Mouse (Mus musculus): Measurements from ENCODE around the gene Lrba.

Gene Lrba

GRCm38 (mm10) chr3:86489992-86490391, 265.5 kb downstream of the Lrba start:
- DNase-seq (ENCODE audit: extremely low spot score, low read depth, low spot score): no peak

GRCm38 (mm10) chr3:86500586-86500985, 276.1 kb downstream of the Lrba start:
- DNase-seq (ENCODE audit: extremely low spot score, low read depth, low spot score): no peak

- no peak for DNase-seq (ENCODE audit: extremely low spot score, low read depth, low spot score)
Observed at GRCm38 (mm10) chr3:86518506-86519109, 294.1 kb downstream of the Lrba start.

DNA sequence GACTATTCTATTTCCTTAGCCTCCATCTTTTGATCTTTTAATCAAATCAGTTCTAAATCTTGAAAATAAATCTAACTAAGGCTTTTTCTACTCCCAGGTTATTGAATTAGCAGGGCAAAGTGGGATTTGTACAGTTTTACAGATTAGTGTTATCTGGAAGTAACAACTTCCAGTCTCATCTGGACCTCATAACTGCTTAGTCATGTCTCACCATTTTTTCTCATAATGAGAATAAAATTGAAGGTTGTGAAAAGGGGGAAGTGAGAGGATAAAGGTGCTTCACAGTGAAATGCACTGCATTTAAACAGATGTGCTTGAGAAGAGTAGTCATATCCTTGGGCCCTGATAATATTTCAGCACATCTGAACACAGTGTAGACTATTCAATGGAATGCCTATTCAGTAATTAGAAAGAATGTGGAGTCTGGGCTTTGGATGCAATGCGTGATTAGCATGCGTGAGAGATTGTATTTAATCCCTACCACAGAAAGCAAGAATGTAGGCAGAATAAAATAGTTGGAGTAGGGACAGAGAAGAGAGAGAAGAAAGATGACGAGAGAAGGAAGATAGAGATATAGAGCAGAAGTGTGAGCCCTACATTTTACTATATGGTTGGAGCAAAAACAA, 298.5 kb downstream of the Lrba start:
- DNase-seq (ENCODE audit: extremely low spot score, low read depth, low spot score): no peak

GRCm38 (mm10) chr3:86531531-86532269, 307.2 kb downstream of the Lrba start:
- DNase-seq (ENCODE audit: extremely low spot score, low read depth, low spot score): no peak

DNA sequence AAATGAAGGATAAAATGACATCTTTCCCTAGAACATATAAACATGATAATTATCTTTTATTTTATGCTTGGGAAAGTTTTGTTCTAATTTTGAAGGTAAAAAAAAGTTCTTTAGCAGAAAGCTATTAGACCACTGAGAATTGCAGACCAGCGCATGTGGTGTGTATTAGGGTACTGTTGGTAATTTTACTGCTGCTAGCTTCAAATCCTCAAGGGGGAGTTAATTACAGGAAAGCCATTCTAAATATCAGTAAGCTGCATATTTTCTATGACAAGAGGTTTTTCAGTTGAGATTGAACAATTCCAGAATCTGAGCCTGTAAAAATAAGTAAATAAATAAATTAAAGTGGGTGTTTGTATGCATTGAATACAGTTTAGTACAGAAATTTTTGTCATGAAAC, 312.3 kb downstream of the Lrba start:
- no peak for DNase-seq (ENCODE audit: extremely low spot score, low read depth, low spot score)

DNA sequence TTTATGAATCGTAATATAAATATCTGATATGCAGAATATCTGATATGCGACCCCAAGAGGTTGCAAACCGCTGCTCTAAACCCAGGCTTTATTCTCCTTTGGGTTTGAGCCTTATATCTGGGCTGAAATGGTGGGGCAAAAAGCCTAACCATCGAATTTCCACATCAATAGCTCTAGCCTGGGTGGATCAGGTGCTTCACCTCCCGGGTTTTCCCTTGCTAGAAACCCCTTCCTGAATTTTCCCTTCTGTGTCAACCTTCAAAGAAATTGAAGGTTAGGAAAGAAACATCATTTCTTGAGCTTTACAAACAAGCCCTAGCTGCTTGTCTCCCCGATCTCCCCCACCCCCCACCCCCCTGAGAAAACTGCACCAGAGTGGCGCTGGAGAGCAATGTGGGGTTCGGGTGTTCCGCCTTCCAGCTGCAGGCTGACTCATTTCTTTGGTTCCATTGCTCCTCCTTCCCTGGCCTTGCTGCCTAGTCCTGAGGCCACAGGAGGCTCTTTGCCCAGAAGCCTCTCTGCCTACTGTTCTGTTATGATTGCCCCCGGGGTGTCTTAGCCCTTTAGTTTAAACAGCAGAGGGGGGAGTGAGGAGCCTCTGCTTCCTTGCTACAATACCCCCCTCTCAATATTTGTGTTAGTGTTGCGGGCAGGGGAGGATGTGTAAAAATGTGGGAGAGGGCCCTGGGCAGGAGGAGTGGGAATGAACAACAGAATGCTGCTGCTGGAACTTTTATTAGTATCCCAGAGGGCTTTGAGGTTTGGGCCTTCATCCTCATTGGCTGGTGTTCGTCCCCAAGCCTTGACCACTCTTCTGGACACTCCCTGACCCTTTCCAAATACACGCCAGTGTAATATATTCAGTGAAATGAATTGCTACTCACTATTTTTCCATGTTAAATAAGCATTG, 314.4 kb downstream of the Lrba start:
- no peak for DNase-seq (ENCODE audit: extremely low spot score, low read depth, low spot score)

DNA sequence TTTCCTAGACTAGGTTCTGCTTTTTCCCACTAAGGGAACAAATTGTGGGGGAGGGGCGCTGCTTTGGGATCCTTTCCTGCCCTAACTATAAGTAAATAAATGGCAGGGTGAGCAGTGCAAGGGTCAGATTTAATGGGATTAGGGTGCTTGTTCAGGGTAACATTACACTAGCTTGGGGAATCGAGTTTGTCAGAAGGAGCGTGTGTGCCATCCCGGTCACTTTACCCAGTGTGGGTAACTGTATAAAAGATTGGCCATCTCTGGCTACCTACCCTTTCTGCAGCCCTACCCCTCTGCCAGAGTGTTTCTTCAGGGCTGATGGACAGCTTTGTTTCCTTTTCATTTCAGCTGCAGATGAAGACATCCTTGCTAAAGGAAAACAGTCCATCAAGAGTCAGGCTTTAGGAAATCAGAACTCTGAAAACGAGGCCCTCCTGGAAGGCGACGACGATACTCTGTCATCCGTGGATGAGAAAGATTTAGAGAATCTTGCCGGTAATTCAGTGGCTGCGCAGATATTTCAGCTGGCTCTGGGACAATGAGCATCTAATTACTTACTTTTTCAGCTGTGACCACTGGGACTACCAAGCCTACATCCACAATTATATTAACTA, 315.2 kb downstream of the Lrba start:
- no peak for DNase-seq (ENCODE audit: extremely low spot score, low read depth, low spot score)

GRCm38 (mm10) chr3:86541074-86541614, 316.7 kb downstream of the Lrba start:
- DNase-seq (ENCODE audit: extremely low spot score, low read depth, low spot score): no peak

- no peak for DNase-seq (ENCODE audit: extremely low spot score, low read depth, low spot score)
Observed at GRCm38 (mm10) chr3:86541863-86542397, 317.4 kb downstream of the Lrba start.

DNA sequence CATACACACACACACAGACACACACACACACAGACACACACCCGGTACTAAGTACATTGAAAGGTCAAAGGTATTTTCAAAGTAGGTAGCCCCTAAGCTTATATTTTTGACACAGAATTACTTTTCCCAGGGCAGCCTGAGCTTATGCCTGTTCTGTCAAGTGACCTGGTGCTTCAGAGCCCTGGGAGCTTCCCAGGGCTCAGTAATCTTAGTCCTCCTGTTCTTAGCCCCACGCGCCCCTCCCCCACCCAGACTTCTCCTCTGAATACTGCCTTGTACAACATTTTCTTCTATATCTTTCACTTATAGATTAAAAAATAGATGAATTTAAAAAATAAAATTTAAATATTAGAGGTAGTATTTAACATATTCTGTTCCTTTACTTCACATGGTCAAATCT, 320.3 kb downstream of the Lrba start:
- no peak for DNase-seq (ENCODE audit: extremely low spot score, low read depth, low spot score)

GRCm38 (mm10) chr3:86545945-86546344, 321.5 kb downstream of the Lrba start:
- DNase-seq (ENCODE audit: extremely low spot score, low read depth, low spot score): no peak

GRCm38 (mm10) chr3:86546471-86547250, 322.2 kb downstream of the Lrba start:
- no peak for DNase-seq (ENCODE audit: extremely low spot score, low read depth, low spot score)

- DNase-seq (ENCODE audit: extremely low spot score, low read depth, low spot score): no peak
Observed at GRCm38 (mm10) chr3:86547251-86547791, 322.8 kb downstream of the Lrba start.

DNA sequence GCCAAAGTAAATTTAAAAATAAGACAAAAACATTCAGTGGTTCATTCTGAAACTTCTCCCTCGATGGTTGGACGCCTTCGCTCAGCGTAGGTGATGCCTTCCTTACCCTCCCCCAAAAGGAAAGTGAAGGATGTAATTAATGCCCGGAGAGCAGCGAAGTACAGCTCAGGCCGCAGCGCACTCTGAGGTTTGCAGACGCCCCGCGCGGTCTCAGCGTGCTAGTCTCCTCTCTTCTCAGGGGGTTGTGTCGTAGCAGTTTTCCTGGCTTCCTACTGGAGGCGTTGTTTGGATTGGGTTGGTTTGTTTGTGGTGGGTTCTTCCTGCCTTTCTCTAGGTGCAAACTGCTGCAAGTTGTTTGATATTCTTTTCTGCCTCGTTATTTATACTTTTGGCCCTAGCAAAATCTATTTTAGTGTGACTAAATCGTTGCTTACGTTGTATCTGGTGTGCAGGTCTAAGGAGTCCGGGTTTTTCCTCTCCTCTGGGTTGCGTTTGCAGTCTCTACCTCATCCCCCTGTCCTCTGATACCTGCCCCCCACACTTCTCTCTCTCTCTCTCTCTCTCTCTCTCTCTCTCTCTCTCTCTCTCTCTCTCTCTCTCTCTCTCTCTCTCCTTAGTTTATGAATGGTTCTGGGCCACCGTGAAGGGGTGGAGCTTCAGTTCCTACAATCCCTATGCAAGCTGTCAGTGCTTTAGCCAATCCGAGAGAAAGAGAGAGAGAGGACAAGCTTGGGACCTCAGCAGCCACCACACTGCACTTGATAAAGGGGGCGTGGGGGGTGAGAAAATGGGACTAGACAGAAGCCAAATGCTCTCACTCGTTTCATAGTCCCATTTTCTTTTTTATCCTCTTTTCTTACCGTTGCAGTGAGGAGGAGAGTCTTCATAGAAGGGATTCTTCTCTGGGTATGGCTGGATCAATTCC, 323.9 kb downstream of the Lrba start, which contains the start of gene Mab21l2:
Gene Mab21l2 (minus strand): TSS at position 539 of the 925 bp plus-strand sequence.
- no peak for DNase-seq (ENCODE audit: extremely low spot score, low read depth, low spot score)

GRCm38 (mm10) chr3:86550301-86551010, 326.0 kb downstream of the Lrba start:
- DNase-seq (ENCODE audit: extremely low spot score, low read depth, low spot score): peak; percentile 91

DNA sequence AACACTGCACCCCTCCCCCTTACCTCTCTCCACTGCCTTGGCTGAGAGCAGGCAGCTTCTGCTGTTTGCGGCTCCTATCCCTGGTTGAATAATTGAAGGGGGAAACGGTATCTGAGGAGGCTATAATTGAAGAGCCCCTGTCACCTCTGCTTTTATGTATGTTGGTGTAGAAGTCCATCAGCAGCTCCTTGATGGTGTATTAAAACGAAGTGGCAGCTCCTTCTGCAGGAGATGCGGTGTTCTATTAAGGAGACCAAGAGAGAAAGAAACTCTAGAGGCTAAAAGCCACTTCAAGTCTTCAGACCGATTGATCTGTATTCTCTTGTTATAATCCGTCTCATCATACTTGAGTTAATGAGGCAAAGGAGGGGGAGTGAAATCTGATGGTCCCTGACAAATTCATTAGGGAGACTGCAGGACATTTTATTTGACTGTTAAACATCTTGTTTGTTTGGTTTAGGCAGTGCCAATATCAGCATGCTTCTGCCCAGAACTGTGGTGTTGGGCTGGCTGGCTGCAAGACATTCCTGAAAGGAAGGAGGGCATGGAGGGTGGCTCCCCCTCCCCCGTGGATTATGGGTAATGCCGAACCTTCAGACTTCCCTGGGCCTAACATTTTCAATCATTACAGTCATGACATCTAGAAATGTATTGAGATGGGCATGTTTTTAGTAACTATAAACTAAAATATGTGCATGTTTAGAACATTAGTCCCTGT, 326.7 kb downstream of the Lrba start:
- no peak for DNase-seq (ENCODE audit: extremely low spot score, low read depth, low spot score)
